Mouse (Mus musculus) limb, embryonic 10.5 days (tissue): ENCODE measurements around the gene Sh2d2a. TPM values are rescaled to one million over a fixed set of nuclear protein-coding genes. Genes with fewer than 3 reads are reported as not detected.
A peak's percentile ranks its signal among the peaks of the same experiment; 100 is the strongest.
"Not testable (repeated sequence)": the region's sequence is repeated elsewhere in the genome, so short reads cannot be mapped to it uniquely, and the experiment has no call there.

ENCODE experiments used
- DNase-seq: peaks from one replicate; pipeline ENCODE4 v3.0.0-alpha.2; 2017; ENCODE audit warnings: low spot score
- H3K27ac ChIP-seq: fragments of 300-500 bp; sonication (generic); 2 replicates; pipeline ENCODE4 v1.5.1; 2016; ENCODE audit warnings: mild to moderate bottlenecking
- H3K27me3 ChIP-seq: fragments of 300-500 bp; sonication (generic); 2 replicates; pipeline ENCODE4 v1.6.1; 2016; ENCODE audit warnings: low read depth, mild to moderate bottlenecking; ENCODE audit not compliant: poor library complexity, severe bottlenecking
- H3K36me3 ChIP-seq: fragments of 300-500 bp; sonication (generic); 2 replicates; pipeline ENCODE4 v1.6.1; 2016; ENCODE audit warnings: mild to moderate bottlenecking, moderate library complexity
- H3K4me1 ChIP-seq: fragments of 300-500 bp; sonication (generic); 2 replicates; pipeline ENCODE4 v1.6.1; 2016
- H3K4me3 ChIP-seq: fragments of 300-500 bp; sonication (generic); 2 replicates; pipeline ENCODE4 v1.5.1; 2016; ENCODE audit warnings: mild to moderate bottlenecking, moderate library complexity
- H3K9me3 ChIP-seq: fragments of 300-500 bp; sonication (generic); replicated peaks from 2 replicates; pipeline ENCODE4 v1.6.1; 2016; ENCODE audit warnings: mild to moderate bottlenecking
- WGBS: fragments of 180-500 bp; shearing (Covaris S2); methylation state at CpG from one replicate; pipeline ENCODE4 v1.1.7; 2016; 5-methylcytosine and 5-hydroxymethylcytosine counted together
- polyA plus RNA-seq: library from polyadenylated mRNA; unstranded; fragments of >200 nt; fragmentation: Nextera tagmentation; extraction: Ambion mirVana; gene quantifications from 2 replicates; pipeline ENCODE4 v1.2.1, GENCODE M21; 2016

Gene Sh2d2a
- polyA plus RNA-seq, 1 experiment from 2014 or later: 0.13 TPM

DNA sequence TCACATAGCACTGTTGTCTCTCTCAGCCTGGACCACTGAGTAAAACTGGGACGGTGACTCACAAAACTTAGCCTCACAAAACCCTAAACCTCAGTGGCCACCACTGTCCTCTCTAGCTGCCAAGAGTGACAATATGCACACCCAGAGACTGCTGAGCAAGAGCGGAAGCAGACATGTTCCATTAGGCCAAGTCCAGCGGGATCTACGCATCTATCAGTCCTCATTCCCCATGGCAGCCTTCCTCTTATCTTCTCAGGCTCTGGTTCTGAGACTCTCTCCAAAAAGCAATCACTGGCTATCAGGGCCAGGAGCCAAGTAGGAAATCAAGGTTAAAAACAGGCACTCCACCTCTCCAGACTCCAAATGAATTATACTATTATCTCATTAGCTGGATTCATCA is 31.2 kb downstream of the Sh2d2a start:
- Histone ChIP-seq H3K36me3 (peaks cover 92% of the 10 kb centered on the region), H3K27ac (no peak overlapping the region), H3K9me3 (no peaks in the 10 kb centered on the region), H3K4me1 (no peaks in the 10 kb centered on the region), H3K4me3 (no peak overlapping the region), H3K27me3 (no peaks in the 10 kb centered on the region)
- 96% methylated on average over 4 of the region's 4 CpGs for WGBS
- no peak for DNase-seq

DNA sequence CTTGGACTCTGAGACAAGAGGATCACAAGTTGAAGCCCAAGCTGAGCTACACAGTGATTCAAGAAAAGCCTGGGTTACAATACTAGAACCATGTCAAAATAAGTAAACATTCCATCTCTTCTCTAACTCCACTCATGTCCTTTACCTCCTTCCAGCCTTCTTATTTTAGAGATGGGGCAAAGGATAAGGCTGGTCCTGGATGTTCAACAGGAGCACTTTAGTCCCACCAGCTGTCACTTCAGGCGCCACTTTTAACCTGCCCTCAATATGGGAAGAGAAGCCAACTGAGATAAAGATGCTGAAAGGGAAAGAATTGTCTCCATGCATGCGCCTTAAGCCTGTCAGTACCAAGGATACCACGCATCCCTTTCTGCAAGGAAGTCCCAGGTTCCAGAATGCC is 37.7 kb downstream of the Sh2d2a start:
- H3K27me3 ChIP-seq: no peaks in the 10 kb centered on the region
- peaks cover 21% of the 10 kb centered on the region for H3K4me1 ChIP-seq
- H3K36me3 ChIP-seq: peaks cover 38% of the 10 kb centered on the region
- no peaks in the 10 kb centered on the region for H3K9me3 ChIP-seq
- DNase-seq: peak; percentile 40
- 5% methylated on average over 3 of the region's 3 CpGs for WGBS
- H3K4me3 ChIP-seq: peak overlapping the region; percentile 99
- peak overlapping the region; percentile 95 for H3K27ac ChIP-seq

GRCm38 (mm10) chr3:87884708-87885251 is 38.2 kb downstream of the Sh2d2a start:
- Histone ChIP-seq H3K4me3 (peak overlapping the region; percentile 99), H3K27ac (peak overlapping the region; percentile 95), H3K9me3 (no peaks in the 10 kb centered on the region), H3K36me3 (peaks cover 35% of the 10 kb centered on the region), H3K27me3 (no peaks in the 10 kb centered on the region), H3K4me1 (peaks cover 21% of the 10 kb centered on the region)
- under 1% methylated on average over 28 of the region's 28 CpGs for WGBS
- peak; percentile 71 for DNase-seq

GRCm38 (mm10) chr3:87885281-87886003 is 38.9 kb downstream of the Sh2d2a start, which contains the start of gene Prcc:
Gene Prcc, minus strand, starts transcription at chr3:87885608.
- peak; percentile 82 for DNase-seq
- peak within 1 kb of the TSS; percentile 95 for H3K27ac ChIP-seq
- H3K27me3 ChIP-seq: no peaks in the 10 kb centered on the region
- peak within 1 kb of the TSS; percentile 99 for H3K4me3 ChIP-seq
- peaks cover 28% of the 10 kb centered on the region for H3K36me3 ChIP-seq
- peaks cover 21% of the 10 kb centered on the region for H3K4me1 ChIP-seq
- no peaks in the 10 kb centered on the region for H3K9me3 ChIP-seq
- under 1% methylated on average over 33 of the region's 33 CpGs for WGBS

DNA sequence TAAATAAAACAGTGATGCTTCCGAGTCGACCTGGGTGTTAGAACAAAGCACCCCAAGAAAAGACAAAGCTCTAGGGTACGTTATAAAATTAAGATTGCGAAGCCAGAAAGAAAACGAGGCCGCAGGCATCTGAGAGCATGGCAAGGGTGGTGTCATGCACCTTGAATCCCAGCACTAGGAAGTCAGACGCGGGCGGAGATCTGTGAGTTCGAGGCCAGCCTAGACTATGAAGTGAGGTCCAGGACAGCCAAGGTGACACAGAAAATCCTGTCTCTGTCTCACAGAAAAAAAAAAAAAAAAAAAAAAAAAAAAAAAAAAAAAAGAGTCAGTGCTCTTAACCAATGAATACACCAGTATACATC is 39.4 kb downstream of the Sh2d2a start:
- peak overlapping the region; percentile 99 for H3K4me3 ChIP-seq
- peak overlapping the region; percentile 95 for H3K27ac ChIP-seq
- peaks cover 23% of the 10 kb centered on the region for H3K36me3 ChIP-seq
- H3K27me3 ChIP-seq: no peaks in the 10 kb centered on the region
- peak; percentile 52 for DNase-seq
- no peaks in the 10 kb centered on the region for H3K9me3 ChIP-seq
- peaks cover 21% of the 10 kb centered on the region for H3K4me1 ChIP-seq
- WGBS: 13% methylated on average over 10 of the region's 10 CpGs

- Histone ChIP-seq H3K27ac (peak overlapping the region; percentile 95; the same call in 1 of the 2 replicates), H3K36me3 (peaks cover 18% of the 10 kb centered on the region), H3K27me3 (no peaks in the 10 kb centered on the region), H3K4me3 (peak overlapping the region; percentile 99), H3K9me3 (no peaks in the 10 kb centered on the region), H3K4me1 (peaks cover 21% of the 10 kb centered on the region)
- WGBS: 87% methylated on average over 6 of the region's 6 CpGs
- DNase-seq: no peak
These were observed 39.9 kb downstream of the Sh2d2a start for GRCm38 (mm10) chr3:87886416-87886815.

- Histone ChIP-seq H3K4me1 (peaks cover 21% of the 10 kb centered on the region), H3K36me3 (peaks cover 11% of the 10 kb centered on the region)
- H3K4me3 ChIP-seq, H3K27ac ChIP-seq, DNase-seq, H3K9me3 ChIP-seq, H3K27me3 ChIP-seq: not testable (repeated sequence)
- 84% methylated on average over 4 of the region's 4 CpGs for WGBS
These were observed 40.8 kb downstream of the Sh2d2a start for GRCm38 (mm10) chr3:87887400-87887799.

DNA sequence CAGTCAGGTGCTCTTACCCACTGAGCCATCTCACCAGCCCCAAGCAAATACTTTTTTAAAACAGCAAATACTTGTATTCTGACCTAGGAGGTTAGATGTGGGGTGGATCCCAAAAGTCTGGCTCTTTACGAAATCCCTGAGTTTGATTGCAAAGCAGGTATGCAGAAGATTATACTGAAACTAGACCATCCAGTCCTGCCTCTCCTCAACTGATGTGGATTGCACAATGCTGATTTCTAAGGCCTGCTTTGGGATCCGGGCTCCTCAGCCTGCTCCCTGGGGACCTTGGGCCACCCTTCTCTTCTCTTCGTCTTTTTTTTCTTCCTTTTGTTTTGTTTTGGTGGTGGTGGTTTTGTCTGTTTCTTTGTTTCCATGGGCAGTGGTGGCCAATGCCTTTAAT is 44.9 kb downstream of the Sh2d2a start:
- no peak overlapping the region for H3K27ac ChIP-seq
- no peak overlapping the region for H3K4me3 ChIP-seq
- H3K9me3 ChIP-seq: no peaks in the 10 kb centered on the region
- no peaks in the 10 kb centered on the region for H3K36me3 ChIP-seq
- 67% methylated on average over 3 of the region's 3 CpGs for WGBS
- no peaks in the 10 kb centered on the region for H3K4me1 ChIP-seq
- no peaks in the 10 kb centered on the region for H3K27me3 ChIP-seq
- no peak for DNase-seq

- no peak for DNase-seq
- H3K9me3 ChIP-seq: no peaks in the 10 kb centered on the region
- WGBS: 83% methylated on average over 3 of the region's 3 CpGs
- H3K4me3 ChIP-seq: no peak overlapping the region
- H3K27ac ChIP-seq: no peak overlapping the region
- H3K36me3 ChIP-seq: no peaks in the 10 kb centered on the region
- no peaks in the 10 kb centered on the region for H3K27me3 ChIP-seq
- H3K4me1 ChIP-seq: no peaks in the 10 kb centered on the region
These were observed 46.9 kb downstream of the Sh2d2a start for GRCm38 (mm10) chr3:87893367-87893905.

DNA sequence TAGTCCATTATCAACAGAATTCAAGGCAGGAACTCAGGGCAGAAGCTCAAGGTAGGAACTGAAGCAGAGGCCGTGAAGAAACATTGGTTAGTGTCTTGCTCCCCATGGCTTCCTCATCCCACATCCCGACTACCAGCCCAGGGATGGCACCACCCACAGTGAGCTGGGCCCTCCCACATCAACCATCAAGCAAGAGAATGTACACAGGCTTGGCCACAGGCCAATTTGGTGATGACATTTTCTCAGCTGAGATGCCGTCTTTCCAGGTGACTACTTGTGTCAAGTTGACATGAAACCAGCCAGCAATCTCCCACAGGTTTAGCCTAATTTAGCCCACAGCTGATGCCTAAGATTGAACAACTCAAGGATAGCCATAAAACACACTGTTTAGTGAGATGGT is 52.7 kb downstream of the Sh2d2a start:
- H3K27me3 ChIP-seq: no peaks in the 10 kb centered on the region
- no peak for DNase-seq
- WGBS: 72% methylated on average over 3 of the region's 3 CpGs
- H3K9me3 ChIP-seq: no peaks in the 10 kb centered on the region
- no peaks in the 10 kb centered on the region for H3K36me3 ChIP-seq
- peaks cover 6% of the 10 kb centered on the region for H3K4me1 ChIP-seq
- no peak overlapping the region for H3K27ac ChIP-seq
- H3K4me3 ChIP-seq: no peak overlapping the region

DNA sequence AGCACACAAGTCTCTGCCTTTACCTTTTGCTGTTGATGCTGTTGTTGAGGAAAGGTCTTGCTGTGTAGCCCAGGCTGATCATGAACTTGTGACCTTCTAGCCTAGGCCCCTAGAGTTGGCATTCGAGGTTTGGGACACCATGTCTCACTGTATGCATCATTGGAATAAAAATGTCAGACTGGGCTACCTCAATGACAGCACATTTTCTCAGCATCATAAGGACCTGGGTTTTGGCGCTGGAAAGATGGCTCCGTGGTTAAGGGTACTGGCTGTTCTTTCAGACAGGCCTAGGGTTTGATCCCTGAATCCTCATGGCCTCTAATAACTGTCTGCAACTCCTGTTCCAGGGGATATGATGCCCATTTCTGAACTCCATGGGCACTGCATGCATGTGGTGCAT is 53.2 kb downstream of the Sh2d2a start:
- no peak overlapping the region for H3K27ac ChIP-seq
- no peak overlapping the region for H3K4me3 ChIP-seq
- H3K27me3 ChIP-seq: no peaks in the 10 kb centered on the region
- peaks cover 6% of the 10 kb centered on the region for H3K4me1 ChIP-seq
- 86% methylated on average over 3 of the region's 3 CpGs for WGBS
- H3K9me3 ChIP-seq: no peaks in the 10 kb centered on the region
- no peaks in the 10 kb centered on the region for H3K36me3 ChIP-seq
- DNase-seq: no peak

GRCm38 (mm10) chr3:87901036-87901624 is 54.6 kb downstream of the Sh2d2a start:
- H3K27ac ChIP-seq: peak overlapping the region; percentile 25; the same call in 1 of the 2 replicates
- H3K9me3 ChIP-seq: no peaks in the 10 kb centered on the region
- WGBS: 49% methylated on average over 1 of the region's 1 CpGs
- no peak overlapping the region for H3K4me3 ChIP-seq
- DNase-seq: no peak
- H3K27me3 ChIP-seq: no peaks in the 10 kb centered on the region
- peaks cover 10% of the 10 kb centered on the region for H3K4me1 ChIP-seq
- no peaks in the 10 kb centered on the region for H3K36me3 ChIP-seq

GRCm38 (mm10) chr3:87901959-87902358 is 55.4 kb downstream of the Sh2d2a start:
- H3K4me1 ChIP-seq, H3K36me3 ChIP-seq, H3K27me3 ChIP-seq, H3K9me3 ChIP-seq, H3K4me3 ChIP-seq, H3K27ac ChIP-seq, DNase-seq: not testable (repeated sequence)
- 87% methylated on average over 5 of the region's 6 CpGs for WGBS
